In the genomic region with DNA sequence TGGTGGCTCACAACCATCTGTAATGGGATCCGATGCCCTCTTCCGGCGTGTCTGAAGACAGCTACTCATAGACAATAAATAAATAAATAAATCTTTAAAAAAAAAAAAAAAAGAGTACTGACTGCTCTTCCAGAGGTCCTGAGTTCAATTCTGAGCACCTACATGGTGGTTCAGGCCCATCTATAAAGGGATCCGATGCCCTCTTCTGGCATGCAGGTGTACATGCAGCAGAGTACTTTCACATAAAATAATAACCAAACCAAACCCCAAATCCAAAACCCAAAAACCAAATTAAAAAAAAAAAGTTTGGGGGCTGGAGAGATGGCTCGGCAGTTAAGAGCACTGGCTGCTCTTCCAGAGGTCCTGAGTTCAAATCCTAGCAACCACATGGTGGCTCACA, we compare ENCODE assay signal across 1 mouse cellular context.
TF ChIP-seq lines count a peak whose summit lies in the region.

No protein-coding gene starts in this region.

TF ChIP-seq in MEL, 35 proteins besides CTCF, POLR2A, EP300 and RAD21:
- peak; percentile 37; the same call in 1 of the 2 replicates for TF ChIP-seq SMC3 (IDR thresholded peaks at IDR 0.05; ENCODE audit: low read depth, low read length)
